Mouse (Mus musculus) forebrain, embryonic 14.5 days (tissue): Measurements from ENCODE around the gene Gm20683. TPM values are rescaled to one million over a fixed set of nuclear protein-coding genes. Genes with fewer than 3 reads are reported as not detected.

Experiments
- ATAC-seq: fragments of 200-750 bp; cut with Nextera tagmentation; 2 replicates; pipeline ENCODE4 v1.8.0; 2017; ENCODE audit warnings: mild to moderate bottlenecking, moderate library complexity
- DNase-seq: peaks from one replicate; pipeline ENCODE4 v3.0.0-alpha.2; 2015; ENCODE audit warnings: low spot score
- H3K27ac ChIP-seq: fragments of 300-500 bp; sonication (generic); 2 replicates; pipeline ENCODE4 v1.5.1; 2014; ENCODE audit warnings: low read depth, mild to moderate bottlenecking, control low read depth, low read length, moderate library complexity
- H3K27me3 ChIP-seq: fragments of 300-500 bp; sonication (generic); replicated peaks from 2 replicates; pipeline ENCODE4 v1.6.1; 2014; ENCODE audit warnings: low read length, control low read depth, mixed read lengths; ENCODE audit not compliant: control insufficient read depth, insufficient read depth
- H3K36me3 ChIP-seq: fragments of 300-500 bp; sonication (generic); 2 replicates; pipeline ENCODE4 v1.6.1; 2014; ENCODE audit warnings: low read length, control low read depth; ENCODE audit not compliant: control insufficient read depth, insufficient read depth
- H3K4me1 ChIP-seq: fragments of 300-500 bp; sonication (generic); 2 replicates; pipeline ENCODE4 v1.6.1; 2014; ENCODE audit warnings: antibody characterized with exemption, low read length, control low read depth; ENCODE audit not compliant: control insufficient read depth, insufficient read depth
- H3K4me2 ChIP-seq: fragments of 300-500 bp; sonication (generic); 2 replicates; pipeline ENCODE4 v1.6.1; 2014; ENCODE audit warnings: mild to moderate bottlenecking, control low read depth, low read length
- H3K4me3 ChIP-seq: fragments of 300-500 bp; sonication (generic); 2 replicates; pipeline ENCODE4 v1.5.1; 2014; ENCODE audit warnings: low read depth, low read length, control low read depth
- H3K9ac ChIP-seq: fragments of 300-500 bp; sonication (generic); 2 replicates; pipeline ENCODE4 v1.6.1; 2014; ENCODE audit warnings: mild to moderate bottlenecking, low read length, control low read depth, moderate library complexity
- H3K9me3 ChIP-seq: fragments of 300-500 bp; sonication (generic); replicated peaks from 2 replicates; pipeline ENCODE4 v1.6.1; 2016; ENCODE audit warnings: low read length, control low read depth, mixed read lengths; ENCODE audit not compliant: control insufficient read depth
- WGBS: fragments of 180-500 bp; shearing (Covaris S2); extraction: QIAGEN DNeasy Blood & Tissue Kit; methylation state at CpG from one replicate; pipeline ENCODE4 v1.1.7; 2014; 5-methylcytosine and 5-hydroxymethylcytosine counted together
- polyA plus RNA-seq: library from polyadenylated mRNA; unstranded; fragments of >200 nt; fragmentation: Nextera tagmentation; extraction: Ambion mirVana; gene quantifications from 2 replicates; pipeline ENCODE4 v1.2.1, GENCODE M21; 2014

Gene Gm20683
- polyA plus RNA-seq, 1 experiment from 2014 or later, result 5.1 TPM

- Histone ChIP-seq H3K36me3 (peaks cover 50% of the 10 kb centered on the region), H3K4me1 (peaks cover 35% of the 10 kb centered on the region)
- 83% methylated on average over 8 of the region's 8 CpGs for WGBS
Measured at GRCm38 (mm10) chr17:25828223-25828594, 13.4 kb downstream of the Gm20683 start.

GRCm38 (mm10) chr17:25827546-25828222 lies 13.9 kb downstream of the Gm20683 start:
- DNase-seq, result no peak
- H3K36me3 ChIP-seq, result peaks cover 50% of the 10 kb centered on the region
- H3K27ac ChIP-seq, result no peak overlapping the region
- no peaks in the 10 kb centered on the region for H3K27me3 ChIP-seq
- WGBS, result 91% methylated on average over 22 of the region's 22 CpGs
- no peak for ATAC-seq
- H3K4me2 ChIP-seq, result peak overlapping the region; percentile 89; the same call in 1 of the 2 replicates
- no peak overlapping the region for H3K9ac ChIP-seq
- peaks cover 35% of the 10 kb centered on the region for H3K4me1 ChIP-seq
- no peaks in the 10 kb centered on the region for H3K9me3 ChIP-seq
- H3K4me3 ChIP-seq, result no peak overlapping the region

More at GRCm38 (mm10) chr17:25828223-25828594, 13.4 kb downstream of the Gm20683 start:
- peak overlapping the region; percentile 89 for H3K4me2 ChIP-seq
- peak overlapping the region; percentile 88 for H3K9ac ChIP-seq
- DNase-seq (no peak), ATAC-seq (no peak)
- H3K4me3 ChIP-seq, result peak overlapping the region; percentile 61
- H3K27ac ChIP-seq, result peak overlapping the region; percentile 92; the same call in 1 of the 2 replicates
- no peaks in the 10 kb centered on the region for H3K27me3 ChIP-seq
- H3K9me3 ChIP-seq, result no peaks in the 10 kb centered on the region

- no peak for ATAC-seq
- peaks cover 34% of the 10 kb centered on the region for H3K4me1 ChIP-seq
- H3K9me3 ChIP-seq, result no peaks in the 10 kb centered on the region
- H3K4me2 ChIP-seq, result no peak overlapping the region
- H3K27me3 ChIP-seq, result no peaks in the 10 kb centered on the region
- no peak overlapping the region for H3K27ac ChIP-seq
- H3K36me3 ChIP-seq, result peaks cover 50% of the 10 kb centered on the region
- no peak overlapping the region for H3K4me3 ChIP-seq
- WGBS, result 96% methylated on average over 13 of the region's 13 CpGs
- no peak for DNase-seq
- no peak overlapping the region for H3K9ac ChIP-seq
Measured at GRCm38 (mm10) chr17:25827011-25827410, 14.6 kb downstream of the Gm20683 start.

GRCm38 (mm10) chr17:25825984-25826570 lies 15.5 kb downstream of the Gm20683 start:
- WGBS, result 95% methylated on average over 27 of the region's 27 CpGs

GRCm38 (mm10) chr17:25825311-25825710 lies 16.3 kb downstream of the Gm20683 start:
- Histone ChIP-seq H3K9me3 (no peaks in the 10 kb centered on the region), H3K27ac (no peak overlapping the region), H3K27me3 (0 out of 2 replicates have a peak, but pooled peaks cover 1% of the 10 kb centered on the region), H3K36me3 (peaks cover 35% of the 10 kb centered on the region), H3K4me3 (no peak overlapping the region), H3K9ac (no peak overlapping the region), H3K4me2 (0 out of 2 replicates have a peak overlapping the region, but pooled peaks have one; percentile 96), H3K4me1 (peaks cover 25% of the 10 kb centered on the region)
- 85% methylated on average over 6 of the region's 6 CpGs for WGBS
- DNase-seq (no peak), ATAC-seq (no peak)

More at GRCm38 (mm10) chr17:25825984-25826570, 15.5 kb downstream of the Gm20683 start:
- Histone ChIP-seq H3K36me3 (peaks cover 43% of the 10 kb centered on the region), H3K9me3 (no peaks in the 10 kb centered on the region), H3K4me2 (no peak overlapping the region), H3K9ac (no peak overlapping the region), H3K27me3 (no peaks in the 10 kb centered on the region), H3K4me1 (peaks cover 25% of the 10 kb centered on the region), H3K27ac (no peak overlapping the region), H3K4me3 (no peak overlapping the region)
- DNase-seq, result no peak
- ATAC-seq, result no peak

- Histone ChIP-seq H3K36me3 (peaks cover 34% of the 10 kb centered on the region), H3K9me3 (no peaks in the 10 kb centered on the region), H3K4me1 (peaks cover 19% of the 10 kb centered on the region), H3K9ac (peak overlapping the region; percentile 72), H3K4me3 (peak overlapping the region; percentile 46), H3K4me2 (peak overlapping the region; percentile 96), H3K27ac (no peak overlapping the region), H3K27me3 (0 out of 2 replicates have a peak, but pooled peaks cover 5% of the 10 kb centered on the region)
- ATAC-seq (no peak), DNase-seq (no peak)
- WGBS, result 80% methylated on average over 17 of the region's 17 CpGs
Measured at GRCm38 (mm10) chr17:25824362-25825142, 17.0 kb downstream of the Gm20683 start.

GRCm38 (mm10) chr17:25823452-25823851 lies 18.1 kb downstream of the Gm20683 start, which contains the start of gene Wdr24:
Wdr24 (plus strand) TSS chr17:25823627.
- DNase-seq, result peak; percentile 95
- Histone ChIP-seq H3K27me3 (peaks cover 16% of the 10 kb centered on the region), H3K4me2 (peak within 1 kb of the TSS; percentile 96), H3K27ac (peak within 1 kb of the TSS; percentile 64), H3K9me3 (no peaks in the 10 kb centered on the region), H3K9ac (peak within 1 kb of the TSS; percentile 72), H3K4me3 (peak within 1 kb of the TSS; percentile 46), H3K36me3 (peaks cover 39% of the 10 kb centered on the region), H3K4me1 (peaks cover 17% of the 10 kb centered on the region)
- peak; percentile 83 for ATAC-seq
- under 1% methylated on average over 18 of the region's 18 CpGs for WGBS

GRCm38 (mm10) chr17:25818851-25819780 lies 22.4 kb downstream of the Gm20683 start:
- H3K27me3 ChIP-seq, result peaks cover 17% of the 10 kb centered on the region
- 7% methylated on average over 46 of the region's 46 CpGs for WGBS
- peaks cover 4% of the 10 kb centered on the region for H3K4me1 ChIP-seq

More at GRCm38 (mm10) chr17:25818851-25819780, 22.4 kb downstream of the Gm20683 start:
- Histone ChIP-seq H3K27ac (no peak overlapping the region), H3K4me3 (no peak overlapping the region), H3K9me3 (no peaks in the 10 kb centered on the region), H3K9ac (0 out of 2 replicates have a peak overlapping the region, but pooled peaks have one; percentile 8), H3K4me2 (0 out of 2 replicates have a peak overlapping the region, but pooled peaks have one; percentile 9), H3K36me3 (peaks cover 34% of the 10 kb centered on the region)
- ATAC-seq, result no peak
- DNase-seq, result no peak
